Mouse (Mus musculus) macrophage (primary cell): ENCODE data around the gene Ndrg3. TPM values are rescaled to one million over a fixed set of nuclear protein-coding genes. Genes with fewer than 3 reads are reported as not detected.
"Not testable (repeated sequence)": the region's sequence is repeated elsewhere in the genome, so short reads cannot be mapped to it uniquely, and the experiment has no call there.

ENCODE experiments used
- H3K27ac ChIP-seq: fragments of 350-480 bp; formaldehyde crosslinking; 2 replicates; pipeline ENCODE4 v1.9.0; 2021
- H3K36me3 ChIP-seq: fragments of 350-480 bp; formaldehyde crosslinking; 2 replicates; pipeline ENCODE4 v1.9.0; 2021; ENCODE audit errors: inconsistent target
- H3K4me3 ChIP-seq: fragments of 350-480 bp; formaldehyde crosslinking; 2 replicates; pipeline ENCODE4 v1.9.0; 2021; ENCODE audit errors: inconsistent target
- H3K79me2 ChIP-seq: fragments of 350-480 bp; formaldehyde crosslinking; 2 replicates; pipeline ENCODE4 v1.9.0; 2021; ENCODE audit errors: inconsistent target
- WGBS: methylation state at CpG from one replicate; pipeline ENCODE4 v1.1.7; 2026; ENCODE audit warnings: inconsistent platforms; ENCODE audit not compliant: missing documents; 5-methylcytosine and 5-hydroxymethylcytosine counted together
- polyA plus RNA-seq: library from polyadenylated mRNA; stranded (reverse); fragments of 250-400 nt; gene quantifications from 3 replicates; pipeline ENCODE4 v1.2.4, GENCODE M21; 2018; ENCODE audit warnings: inconsistent platforms

The Ndrg3 gene
- polyA plus RNA-seq, 1 experiment from 2014 or later: 32.1 TPM

GRCm38 (mm10) chr2:156974967-156975366 is 16.9 kb downstream of the Ndrg3 start:
- WGBS: 38% methylated on average over 1 of the region's 2 CpGs
- Histone ChIP-seq H3K79me2 (no peaks in the 10 kb centered on the region), H3K4me3 (no peak overlapping the region), H3K36me3 (no peaks in the 10 kb centered on the region), H3K27ac (no peak overlapping the region)

GRCm38 (mm10) chr2:156973316-156974100 is 18.3 kb downstream of the Ndrg3 start:
- 90% methylated on average over 5 of the region's 5 CpGs for WGBS
- no peaks in the 10 kb centered on the region for H3K36me3 ChIP-seq
- H3K4me3 ChIP-seq: no peak overlapping the region
- H3K79me2 ChIP-seq: no peaks in the 10 kb centered on the region
- H3K27ac ChIP-seq: no peak overlapping the region

GRCm38 (mm10) chr2:156970253-156970652 is 21.6 kb downstream of the Ndrg3 start:
- no peaks in the 10 kb centered on the region for H3K36me3 ChIP-seq
- no peak overlapping the region for H3K27ac ChIP-seq
- no peak overlapping the region for H3K4me3 ChIP-seq
- 87% methylated on average over 7 of the region's 7 CpGs for WGBS
- no peaks in the 10 kb centered on the region for H3K79me2 ChIP-seq

GRCm38 (mm10) chr2:156968501-156968900 is 23.4 kb downstream of the Ndrg3 start:
- Histone ChIP-seq H3K27ac (no peak overlapping the region), H3K36me3 (no peaks in the 10 kb centered on the region), H3K4me3 (no peak overlapping the region), H3K79me2 (no peaks in the 10 kb centered on the region)
- 100% methylated on average over 4 of the region's 4 CpGs for WGBS

GRCm38 (mm10) chr2:156967388-156967787 is 24.5 kb downstream of the Ndrg3 start:
- H3K36me3 ChIP-seq: no peaks in the 10 kb centered on the region
- no peak overlapping the region for H3K27ac ChIP-seq
- no peaks in the 10 kb centered on the region for H3K79me2 ChIP-seq
- no peak overlapping the region for H3K4me3 ChIP-seq
- 91% methylated on average over 6 of the region's 6 CpGs for WGBS

- no peaks in the 10 kb centered on the region for H3K79me2 ChIP-seq
- no peaks in the 10 kb centered on the region for H3K36me3 ChIP-seq
- H3K27ac ChIP-seq: no peak overlapping the region
- H3K4me3 ChIP-seq: no peak overlapping the region
- 98% methylated on average over 6 of the region's 7 CpGs for WGBS
These were observed 28.0 kb downstream of the Ndrg3 start for GRCm38 (mm10) chr2:156963891-156964290.

- Histone ChIP-seq H3K36me3 (no peaks in the 10 kb centered on the region), H3K27ac (no peak overlapping the region), H3K4me3 (no peak overlapping the region), H3K79me2 (no peaks in the 10 kb centered on the region)
- WGBS: 95% methylated on average over 5 of the region's 9 CpGs
These were observed 33.2 kb downstream of the Ndrg3 start for GRCm38 (mm10) chr2:156958496-156959252.

- 92% methylated on average over 2 of the region's 2 CpGs for WGBS
- no peaks in the 10 kb centered on the region for H3K36me3 ChIP-seq
- no peaks in the 10 kb centered on the region for H3K79me2 ChIP-seq
- no peak overlapping the region for H3K4me3 ChIP-seq
- no peak overlapping the region for H3K27ac ChIP-seq
These were observed 34.8 kb downstream of the Ndrg3 start for GRCm38 (mm10) chr2:156957035-156957434.

- no peak overlapping the region for H3K4me3 ChIP-seq
- WGBS: 90% methylated on average over 7 of the region's 7 CpGs
- H3K36me3 ChIP-seq: no peaks in the 10 kb centered on the region
- no peak overlapping the region for H3K27ac ChIP-seq
- H3K79me2 ChIP-seq: no peaks in the 10 kb centered on the region
These were observed 35.5 kb downstream of the Ndrg3 start for GRCm38 (mm10) chr2:156956306-156956705.

- no peaks in the 10 kb centered on the region for H3K36me3 ChIP-seq
- H3K27ac ChIP-seq: no peak overlapping the region
- no peaks in the 10 kb centered on the region for H3K79me2 ChIP-seq
- no peak overlapping the region for H3K4me3 ChIP-seq
- 86% methylated on average over 5 of the region's 5 CpGs for WGBS
These were observed 37.4 kb downstream of the Ndrg3 start for GRCm38 (mm10) chr2:156954463-156954862.

- Histone ChIP-seq H3K4me3 (no peak overlapping the region), H3K79me2 (no peaks in the 10 kb centered on the region), H3K36me3 (no peaks in the 10 kb centered on the region; the same call in 1 of the 2 replicates), H3K27ac (no peak overlapping the region)
- 94% methylated on average over 8 of the region's 10 CpGs for WGBS
These were observed 40.4 kb downstream of the Ndrg3 start for GRCm38 (mm10) chr2:156951301-156952094.

- Histone ChIP-seq H3K4me3 (no peak overlapping the region), H3K36me3 (no peaks in the 10 kb centered on the region; the same call in 1 of the 2 replicates), H3K79me2 (no peaks in the 10 kb centered on the region), H3K27ac (no peak overlapping the region)
- 97% methylated on average over 3 of the region's 3 CpGs for WGBS
These were observed 41.0 kb downstream of the Ndrg3 start for GRCm38 (mm10) chr2:156950816-156951215.

GRCm38 (mm10) chr2:156941523-156941922 is 50.3 kb downstream of the Ndrg3 start:
- H3K27ac ChIP-seq, H3K36me3 ChIP-seq, H3K79me2 ChIP-seq, H3K4me3 ChIP-seq: not testable (repeated sequence)
- 98% methylated on average over 7 of the region's 9 CpGs for WGBS

- H3K27ac ChIP-seq, H3K36me3 ChIP-seq, H3K79me2 ChIP-seq, H3K4me3 ChIP-seq: not testable (repeated sequence)
- 88% methylated on average over 6 of the region's 6 CpGs for WGBS
These were observed 51.9 kb downstream of the Ndrg3 start for GRCm38 (mm10) chr2:156939926-156940325.
